Mouse (Mus musculus) c-Kit-positive CD71-positive TER-119-positive erythroid progenitor cells, embryonic 14.5 days (primary cell): ENCODE results near the gene Gnao1.
A peak's percentile ranks its signal among the peaks of the same experiment; 100 is the strongest.

ENCODE experiments used
- DNase-seq: peaks from one replicate; pipeline ENCODE4 v3.0.0-alpha.2; 2013; ENCODE audit warnings: low spot score

The Gnao1 gene

DNA sequence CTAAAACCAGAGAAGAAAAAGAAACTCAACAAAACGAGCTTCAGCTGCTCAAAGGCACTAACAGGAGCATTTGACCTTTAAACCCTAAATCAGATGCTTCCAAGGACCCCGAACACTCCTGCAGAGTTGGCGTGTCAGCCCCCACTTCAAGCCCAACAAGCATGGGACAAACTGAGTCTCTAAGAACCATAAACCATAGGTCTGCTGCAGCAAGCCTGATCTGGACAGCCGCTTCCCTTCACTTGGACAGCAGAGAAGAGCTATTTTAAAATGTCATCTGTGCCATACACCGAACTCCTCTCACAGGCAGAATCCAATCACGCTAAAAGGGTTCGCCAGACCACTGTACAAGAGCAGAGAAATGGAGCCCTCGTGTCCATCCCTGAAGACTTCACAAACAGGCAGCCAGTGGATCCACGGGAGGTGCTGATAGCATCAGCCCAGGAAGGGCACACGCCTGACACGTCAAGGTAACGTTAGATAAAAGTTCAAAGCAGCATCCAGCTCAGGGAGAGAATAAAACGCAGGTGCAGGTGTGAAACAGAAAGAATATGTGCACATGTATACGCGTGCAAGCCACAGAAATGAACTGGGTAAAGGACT, 199.6 kb downstream of the Gnao1 start:
- no peak for DNase-seq

DNA sequence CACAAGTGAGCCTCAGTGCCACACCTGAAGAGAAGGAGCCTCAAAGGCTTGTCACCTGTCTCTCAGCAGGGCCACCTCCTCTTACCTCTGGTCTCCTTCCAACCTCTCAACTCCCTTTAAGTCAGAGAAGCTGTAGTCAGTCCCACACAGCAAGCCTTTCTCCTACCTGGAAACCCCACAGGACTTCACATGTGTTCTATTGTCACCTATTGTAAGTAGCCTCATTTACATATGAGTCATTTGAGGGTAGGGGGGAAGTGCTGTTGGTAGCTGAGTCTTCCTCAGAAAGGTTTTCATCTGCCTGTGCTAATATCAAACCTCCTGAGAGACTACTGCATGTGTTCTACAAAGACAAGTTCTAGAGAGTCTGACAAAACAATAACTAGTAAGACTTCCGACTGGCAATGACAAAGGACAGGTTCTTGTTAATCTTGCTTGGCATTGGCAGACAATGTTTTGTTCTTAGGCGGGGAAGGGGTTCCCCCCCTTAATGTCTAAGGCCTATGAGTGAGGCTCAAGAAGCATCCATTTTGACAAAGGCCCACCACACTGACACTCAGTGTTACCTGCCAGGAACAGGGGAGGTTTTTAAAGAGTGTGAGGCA, 200.4 kb downstream of the Gnao1 start:
- DNase-seq, result no peak

DNA sequence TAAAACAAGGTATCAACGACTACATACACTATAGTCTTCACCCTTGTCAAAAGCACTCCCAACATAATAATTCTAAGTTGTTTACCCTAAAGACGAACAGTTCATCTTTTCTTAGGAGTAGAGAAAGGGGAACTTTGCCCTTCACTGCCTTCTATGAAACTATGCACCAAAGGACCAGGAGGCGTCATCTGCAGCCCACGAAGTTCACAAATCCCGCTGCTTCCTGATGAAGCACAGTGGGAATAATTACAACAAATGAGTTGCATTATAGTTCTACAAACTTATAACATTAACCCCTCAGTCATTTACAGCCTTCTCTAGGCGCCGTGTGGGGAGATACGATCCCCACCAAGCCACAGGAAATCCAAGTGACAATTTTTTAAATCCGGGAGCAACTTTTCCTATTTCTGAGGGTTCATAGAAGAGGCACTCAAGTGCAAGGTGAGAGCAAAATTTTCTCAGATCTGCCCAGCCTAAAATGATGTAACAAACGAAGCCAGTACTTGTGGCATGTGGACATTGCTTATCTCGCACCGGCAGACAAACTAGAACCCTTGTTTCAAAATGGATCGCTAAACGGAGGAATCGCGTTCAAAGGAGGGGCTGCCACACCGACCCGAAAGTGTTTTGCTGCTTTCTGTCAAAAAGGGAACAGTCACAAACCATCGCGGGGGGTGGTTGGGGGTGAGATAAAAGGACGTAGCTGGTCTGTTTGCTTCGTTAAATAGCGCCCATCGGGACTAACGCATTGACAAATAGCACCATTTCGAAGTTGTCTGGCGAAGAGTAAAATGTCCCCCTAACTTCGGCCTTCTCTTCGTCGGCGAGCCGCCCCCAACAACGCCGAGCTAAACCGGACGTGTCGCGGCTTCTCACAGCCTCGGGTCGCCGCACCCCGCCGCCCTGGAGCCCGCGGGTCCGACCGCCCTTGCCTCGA, 201.6 kb downstream of the Gnao1 start:
- peak; percentile 68 for DNase-seq

DNA sequence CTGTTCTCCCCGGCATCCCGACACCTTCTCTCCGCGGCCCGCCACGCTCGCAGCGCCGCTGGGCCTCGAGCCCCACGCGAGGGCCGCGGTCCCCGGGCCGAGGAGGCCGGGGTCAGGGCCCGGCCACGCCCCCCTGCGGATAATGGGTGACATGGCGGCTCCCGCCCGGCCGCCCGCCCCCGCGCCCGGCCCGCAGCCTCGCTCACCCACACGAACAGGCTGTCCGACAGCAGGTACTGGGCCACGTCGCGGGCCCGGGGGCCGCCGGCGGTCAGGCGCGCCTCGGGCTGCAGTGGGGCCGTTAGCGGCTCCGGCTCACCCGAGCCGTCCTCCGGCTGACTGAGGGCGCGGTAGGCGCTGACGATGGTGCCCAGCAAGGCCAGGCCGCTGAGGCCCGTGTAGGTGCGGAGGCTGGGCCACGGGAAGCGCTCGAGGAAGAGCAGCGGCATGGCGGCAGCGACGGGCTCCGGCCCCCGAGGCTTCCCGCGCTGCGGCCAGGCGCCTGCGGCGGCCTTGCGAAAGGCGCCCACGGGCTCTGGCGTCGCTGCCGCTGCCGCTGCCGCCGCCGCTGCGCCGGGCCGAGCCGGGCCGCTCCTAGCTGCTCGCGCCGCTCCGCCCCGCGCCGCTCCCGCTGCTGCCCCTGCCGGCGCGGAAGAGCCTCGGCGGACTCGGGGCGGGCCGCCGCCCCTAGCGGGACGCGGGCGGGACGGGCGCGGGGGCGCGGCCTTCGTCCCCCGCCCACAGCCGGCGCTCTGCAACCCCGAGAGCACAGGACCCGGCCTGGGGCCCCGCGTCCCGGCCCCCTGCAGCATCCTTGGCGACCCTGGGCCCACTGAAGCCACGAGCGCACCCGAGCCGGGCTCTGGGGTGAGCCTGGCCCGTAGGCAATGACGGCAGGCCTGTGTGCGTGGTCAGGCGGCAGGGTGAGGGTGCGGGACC, 202.5 kb downstream of the Gnao1 start, which contains the start of gene Amfr:
TSS of gene Amfr (minus strand) at position 830 of the 939 bp plus-strand sequence.
- peak; percentile 69 for DNase-seq

DNA sequence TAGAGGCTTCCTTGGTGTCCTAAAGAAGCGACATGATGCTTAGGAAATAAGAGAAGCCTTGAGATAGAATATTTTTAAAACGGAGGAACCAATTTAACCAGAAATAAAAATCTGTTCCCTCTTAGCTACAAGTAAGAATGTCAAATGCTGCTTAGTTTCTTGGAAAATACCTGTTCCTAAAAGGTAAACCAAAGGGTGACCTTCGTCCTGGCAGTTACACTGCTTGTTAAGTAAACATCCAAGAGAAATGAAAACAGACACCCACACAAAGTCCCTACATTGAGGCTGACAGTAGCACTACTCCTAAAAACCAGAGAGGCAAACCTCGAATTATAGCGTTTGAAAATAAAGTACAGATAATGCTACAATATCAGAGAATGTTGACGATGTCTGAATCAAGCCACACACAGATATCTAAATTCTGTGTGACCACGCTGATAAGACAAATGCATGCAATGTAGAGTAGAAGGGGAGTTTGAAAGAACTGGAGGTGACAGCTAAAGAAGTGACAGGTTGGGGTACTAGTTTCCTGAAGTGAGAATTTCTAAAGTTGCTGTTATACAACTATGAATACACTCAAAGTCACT, 203.4 kb downstream of the Gnao1 start:
- DNase-seq, result peak; percentile 41
